Mouse (Mus musculus) ZHBTc4 (cell line): ENCODE data around the gene Stk40.
A peak's percentile ranks its signal among the peaks of the same experiment; 100 is the strongest.

Source experiments
- DNase-seq: peaks from one replicate; pipeline ENCODE4 v3.0.0-alpha.2; 2011; ENCODE audit warnings: low read depth, low spot score

Stk40 gene

GRCm38 (mm10) chr4:126123309-126124040, 19.7 kb downstream of the Stk40 start:
- peak; percentile 42 for DNase-seq

GRCm38 (mm10) chr4:126130502-126130901, 26.7 kb downstream of the Stk40 start:
- DNase-seq = no peak

DNA sequence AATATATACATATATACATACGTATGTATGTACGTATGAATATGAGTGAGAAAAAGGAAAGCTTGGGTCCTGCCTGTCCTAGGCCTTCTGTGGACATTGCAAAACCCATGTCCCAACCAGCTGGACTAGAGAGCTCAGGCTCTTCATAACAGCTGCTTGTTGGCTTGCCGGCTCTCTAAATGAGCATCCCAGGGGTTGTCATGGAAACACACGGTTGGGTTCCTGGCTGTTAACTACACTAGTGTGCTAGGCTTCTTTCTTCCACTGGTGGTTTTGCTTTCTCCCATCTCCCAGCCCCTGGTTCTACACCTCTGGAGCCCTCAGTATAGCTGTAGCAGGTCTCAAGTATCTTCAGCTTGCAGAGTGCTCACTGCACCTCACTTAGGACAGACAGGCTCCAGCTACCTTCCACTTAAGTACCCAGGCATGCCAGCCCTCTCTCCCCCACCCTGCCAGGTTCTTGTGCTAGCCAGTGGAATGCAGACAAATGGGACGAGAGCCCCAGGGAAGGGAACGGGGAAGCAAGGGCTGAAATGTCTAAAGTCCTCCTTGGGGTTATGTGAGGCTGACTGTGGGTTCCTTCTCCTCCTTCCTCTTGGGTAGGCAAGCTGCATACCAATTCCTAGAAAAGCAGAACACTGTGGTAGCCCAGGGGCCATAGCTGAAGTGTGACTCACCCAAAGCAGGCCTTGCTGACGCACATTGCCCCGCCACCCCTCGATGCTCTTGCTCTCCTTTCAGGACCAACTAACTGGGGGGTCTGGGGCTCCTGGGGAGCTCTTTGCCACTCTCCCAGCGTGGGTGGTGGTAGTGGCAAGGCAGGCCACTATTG, 27.7 kb downstream of the Stk40 start:
- DNase-seq = no peak

GRCm38 (mm10) chr4:126132636-126133264, 29.0 kb downstream of the Stk40 start:
- no peak for DNase-seq

GRCm38 (mm10) chr4:126134236-126134635, 30.5 kb downstream of the Stk40 start:
- DNase-seq = no peak

- no peak for DNase-seq
Measured at GRCm38 (mm10) chr4:126134639-126135038, 30.9 kb downstream of the Stk40 start.

GRCm38 (mm10) chr4:126137773-126138172, 34.0 kb downstream of the Stk40 start:
- no peak for DNase-seq

DNA sequence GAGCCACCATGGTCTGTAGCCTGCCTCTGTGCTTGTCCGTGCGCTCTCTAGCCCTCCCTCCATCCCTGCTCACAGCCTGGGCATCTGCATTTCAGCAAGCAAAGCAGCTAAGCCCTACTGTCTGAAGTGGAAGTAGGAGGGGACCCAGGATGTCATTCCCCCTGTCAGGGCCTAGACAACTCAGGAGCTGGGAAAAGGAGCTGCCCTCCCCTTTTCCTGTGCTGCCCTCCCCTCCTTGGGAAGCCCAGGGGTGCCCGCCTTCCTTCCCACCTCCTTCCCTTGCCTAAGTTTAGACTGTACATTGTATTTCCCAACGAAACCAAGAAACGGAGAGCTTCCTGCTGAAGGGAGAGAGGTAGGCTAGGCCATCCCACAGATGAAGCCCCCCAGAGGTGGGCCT, 37.3 kb downstream of the Stk40 start:
- no peak for DNase-seq

GRCm38 (mm10) chr4:126145396-126145795, 41.6 kb downstream of the Stk40 start:
- no peak for DNase-seq

DNA sequence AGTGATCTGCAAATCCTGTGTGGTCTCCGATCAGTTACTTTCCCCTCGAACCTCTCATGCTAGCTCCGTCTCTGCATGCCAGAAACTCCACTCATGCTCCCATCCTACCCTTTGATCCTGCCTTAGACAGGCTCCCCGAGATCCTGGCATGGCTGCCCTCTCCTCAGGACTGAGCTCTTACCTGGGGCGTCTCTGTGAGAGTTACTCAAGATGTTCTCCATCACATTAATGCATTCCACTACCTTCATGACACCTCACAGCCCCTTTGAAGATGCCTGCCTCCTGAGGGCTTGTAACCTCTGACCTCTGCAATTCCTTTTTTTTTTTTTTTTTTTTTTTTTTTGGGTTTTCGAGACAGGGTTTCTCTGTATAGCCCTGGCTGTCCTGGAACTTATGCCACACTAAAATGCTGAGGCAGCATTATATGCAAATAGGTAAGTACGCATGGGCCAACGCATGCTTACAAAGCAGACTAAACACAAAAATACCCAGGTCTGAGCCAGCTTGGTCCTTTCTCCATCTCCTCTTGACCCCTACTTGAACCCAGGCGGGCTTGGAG, 43.3 kb downstream of the Stk40 start:
- no peak for DNase-seq

DNA sequence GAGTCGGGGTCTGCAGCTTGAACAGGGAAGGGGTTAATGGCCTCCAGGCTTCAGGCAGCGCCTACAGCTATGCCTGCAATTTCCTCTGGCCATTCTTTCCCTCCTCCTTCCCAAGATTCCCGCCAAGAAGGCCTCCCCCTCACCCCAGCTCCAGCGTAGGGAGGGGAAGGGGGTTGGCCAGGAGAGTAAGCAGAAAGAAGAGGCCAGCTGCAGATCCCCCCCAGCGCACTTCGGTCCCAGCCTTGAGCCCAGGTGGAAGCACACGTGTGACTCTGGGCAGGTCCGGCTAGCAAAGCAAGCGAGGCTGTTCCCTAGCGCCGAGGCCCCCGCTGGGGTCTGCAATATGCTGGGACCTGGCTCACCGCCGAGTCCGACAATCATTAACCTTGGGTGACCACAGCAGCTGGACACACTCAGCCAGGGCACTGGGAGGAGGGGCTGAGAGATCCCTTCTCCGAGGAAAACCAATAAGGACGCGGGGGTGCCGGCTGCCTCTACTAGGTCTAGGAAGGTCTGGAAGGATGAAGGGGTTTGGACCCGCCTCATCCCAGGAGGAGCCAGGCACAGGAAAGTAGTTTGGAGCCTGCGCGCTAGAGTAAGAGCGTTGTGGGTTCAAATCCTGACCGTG, 43.9 kb downstream of the Stk40 start, which contains the start of gene Eva1b:
Eva1b (plus strand) TSS at position 212 of the 628 bp plus-strand sequence.
- DNase-seq = peak; percentile 53

GRCm38 (mm10) chr4:126148161-126148961, 44.6 kb downstream of the Stk40 start:
- DNase-seq = peak; percentile 82

DNA sequence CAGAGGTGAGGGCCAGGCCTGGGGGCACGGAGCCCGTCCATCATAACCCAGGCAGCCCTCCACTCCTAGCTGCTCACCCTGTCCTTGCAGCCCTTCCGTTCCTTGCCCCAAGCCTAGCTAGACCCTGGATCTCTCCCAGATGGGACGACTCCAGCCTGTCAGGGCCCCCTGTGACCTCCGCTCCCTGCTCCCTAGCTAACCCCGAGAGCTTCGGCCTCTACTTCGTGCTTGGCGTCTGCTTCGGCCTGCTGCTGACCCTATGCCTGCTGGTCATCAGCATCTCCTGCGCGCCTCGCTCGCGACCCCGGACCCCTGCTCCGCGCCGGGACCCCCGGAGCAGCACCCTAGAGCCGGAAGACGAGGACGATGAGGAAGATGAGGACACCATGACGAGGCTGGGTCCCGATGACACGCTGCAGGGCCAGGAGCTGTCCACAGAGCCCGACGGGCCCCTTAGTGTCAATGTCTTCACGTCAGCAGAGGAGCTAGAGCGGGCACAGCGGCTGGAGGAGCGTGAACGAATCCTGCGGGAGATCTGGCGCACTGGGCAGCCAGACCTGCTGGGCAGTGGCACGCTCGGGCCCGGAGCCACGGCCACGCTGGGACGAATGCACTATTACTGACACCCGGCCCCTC, 45.4 kb downstream of the Stk40 start:
- DNase-seq = no peak

DNA sequence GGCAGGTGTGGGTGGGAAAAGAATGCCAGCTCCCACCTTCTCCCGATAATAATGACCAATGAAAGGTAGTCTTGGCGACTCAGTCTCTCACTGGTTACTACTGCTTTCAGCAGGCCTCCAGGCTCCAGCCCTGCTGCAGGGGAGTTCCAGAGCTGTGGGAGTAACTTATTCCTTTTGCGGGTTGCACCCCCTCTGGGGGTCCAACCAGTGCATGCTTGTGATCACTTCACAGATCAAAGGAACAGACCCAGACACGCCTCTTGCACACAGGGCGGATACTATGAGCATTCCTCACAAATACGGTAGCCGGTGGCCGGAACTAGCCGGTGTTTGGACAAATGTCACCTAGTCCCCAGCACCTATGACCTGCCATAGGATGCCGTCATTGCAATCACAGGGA, 46.0 kb downstream of the Stk40 start:
- peak; percentile 56 for DNase-seq

GRCm38 (mm10) chr4:126150297-126150948, 46.7 kb downstream of the Stk40 start:
- peak; percentile 90 for DNase-seq

DNA sequence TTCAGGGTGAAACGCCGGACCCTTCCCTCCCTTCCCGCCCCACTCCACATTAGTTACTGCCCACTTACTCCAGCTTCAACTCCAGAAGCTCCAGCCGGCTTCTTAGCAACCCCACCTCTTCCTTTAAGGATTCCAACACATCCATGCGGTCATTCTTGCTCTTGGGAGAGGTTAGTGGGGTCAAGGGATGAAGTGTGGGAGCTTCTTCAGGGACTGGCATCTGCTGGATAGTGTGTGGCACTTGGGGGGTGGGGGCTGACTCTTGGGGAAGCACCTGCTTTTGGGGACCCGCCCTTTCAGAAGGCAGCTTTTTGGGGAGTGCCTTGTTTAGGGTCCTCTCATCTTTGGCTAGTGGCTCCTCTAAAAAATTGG, 47.2 kb downstream of the Stk40 start:
- no peak for DNase-seq

- no peak for DNase-seq
Measured at GRCm38 (mm10) chr4:126151701-126152440, 48.1 kb downstream of the Stk40 start.

DNA sequence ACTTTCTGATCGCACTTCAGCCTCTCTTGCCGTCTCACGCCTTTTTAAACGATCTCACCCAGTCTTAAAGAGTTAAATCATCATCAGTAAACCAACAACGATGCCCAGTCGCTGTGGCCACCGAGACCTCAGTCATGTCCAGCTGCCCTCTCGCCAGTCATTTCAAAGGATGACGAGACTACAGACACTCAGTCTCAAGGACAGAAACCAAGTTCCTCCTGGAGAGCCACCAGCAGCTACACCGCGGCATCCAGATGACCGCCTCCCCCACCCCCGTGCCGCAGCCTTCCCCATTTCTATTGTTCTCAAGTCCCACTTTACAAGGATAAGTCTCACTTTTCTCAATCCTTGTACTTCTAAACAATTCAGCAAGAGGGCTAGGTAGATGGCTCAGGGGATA, 49.1 kb downstream of the Stk40 start:
- no peak for DNase-seq

DNA sequence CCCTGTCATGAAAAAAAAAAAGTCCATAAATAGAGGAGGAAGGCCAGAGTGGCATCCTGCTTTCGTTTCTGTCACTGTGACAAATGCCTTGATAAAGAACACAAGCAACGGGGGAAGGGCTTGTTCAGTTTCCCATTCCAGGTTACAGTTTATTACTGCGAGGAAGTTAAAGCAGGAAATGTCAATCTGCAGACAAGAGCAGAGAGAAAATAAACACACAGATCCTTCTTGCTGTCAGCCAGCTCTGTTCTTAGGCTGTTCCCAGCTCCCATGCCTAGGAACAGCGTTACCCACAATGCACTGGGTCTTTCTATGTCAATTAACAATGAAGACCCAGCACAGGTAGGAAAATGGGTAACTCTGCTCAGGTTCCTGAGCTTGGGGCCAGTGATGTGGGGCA, 51.4 kb downstream of the Stk40 start:
- no peak for DNase-seq
